Mouse (Mus musculus) megakaryocyte, adult 5-6 weeks (primary cell): ENCODE data around the gene Adam22. TPM values are rescaled to one million over a fixed set of nuclear protein-coding genes. Genes with fewer than 3 reads are reported as not detected.
A peak's percentile ranks its signal among the peaks of the same experiment; 100 is the strongest.

ENCODE experiments used
- ATAC-seq: 2 replicates; pipeline ENCODE4 v1.8.0; 2016; ENCODE audit warnings: mild to moderate bottlenecking, inconsistent platforms; ENCODE audit not compliant: poor library complexity, severe bottlenecking
- total RNA-seq, 2 experiments: library from RNA; stranded (forward) in 1 of 2; stranded (reverse) in 1 of 2; fragments of 153-499, 151-499 nt in 1 of 2; fragments of 221-1000, 200-1000 nt in 1 of 2; gene quantifications; 2 replicates each; pipeline versions ENCODE4 v1.2.3 to v1.2.4; 2015 to 2017

The Adam22 gene
- total RNA-seq (2015) (0.40 TPM in 1 of 2 replicates, not detected in the other), total RNA-seq (2017) (0.04 and 0.18 TPM in 2 replicates)

DNA sequence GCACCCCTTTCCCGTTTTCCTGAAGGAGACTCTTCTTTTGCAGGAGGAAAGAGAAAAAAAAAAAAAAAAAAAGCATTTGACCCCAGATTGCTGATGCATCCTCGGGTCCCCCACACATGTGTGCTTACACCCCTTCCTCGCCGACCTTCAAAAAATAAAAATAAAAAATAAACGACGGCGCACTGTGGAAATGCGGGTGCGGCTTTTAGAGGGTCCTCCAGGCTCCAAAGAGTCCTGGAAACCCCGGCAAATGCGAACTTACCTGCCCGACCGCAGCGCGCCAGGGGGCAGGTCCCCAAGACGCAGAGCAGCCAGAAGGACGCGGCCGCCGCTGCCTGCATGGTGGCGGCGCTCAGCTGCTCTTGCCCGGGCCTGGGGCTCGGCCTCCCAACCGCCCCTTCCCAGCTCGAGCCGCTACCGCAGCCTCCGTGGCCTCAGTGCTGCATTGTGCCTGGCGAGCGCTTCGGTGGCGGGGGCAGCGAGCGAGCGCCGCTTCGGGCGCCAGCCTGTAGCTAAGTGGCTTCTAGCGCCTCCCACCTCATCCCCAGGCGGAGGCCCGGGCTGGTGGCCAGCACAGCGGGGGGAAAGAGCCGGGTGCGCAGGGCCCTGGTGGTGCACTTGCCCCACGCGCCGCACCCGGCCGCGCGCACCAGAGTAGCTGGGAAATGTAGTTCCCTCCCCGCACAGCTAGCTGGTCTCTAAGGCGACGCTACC, at the start of gene Adam22:
TSS of gene Adam22 (minus strand) at position 547 of the 714 bp plus-strand sequence.
- ATAC-seq: peak; percentile 43; the same call in 1 of the 2 replicates

DNA sequence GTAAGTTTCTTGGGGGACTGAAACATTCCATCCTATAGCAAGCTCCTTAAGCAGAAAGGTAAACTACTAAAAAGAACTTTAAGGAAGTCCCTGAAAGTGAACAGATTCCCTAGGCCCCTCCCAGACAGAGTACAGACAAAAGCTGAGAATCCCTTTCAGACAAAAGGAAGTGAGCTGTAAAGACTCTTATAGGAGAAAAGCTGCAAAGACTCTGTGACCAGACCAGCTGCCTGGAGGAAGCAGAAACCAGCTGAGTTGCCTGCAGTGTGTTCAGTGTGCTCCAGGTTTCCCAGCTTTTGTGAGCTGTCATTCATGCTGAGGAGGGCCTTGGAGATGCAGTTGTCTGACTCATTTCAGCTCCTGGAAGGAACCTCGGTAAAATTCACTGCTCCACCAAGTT, 49.5 kb upstream of the Adam22 start:
- ATAC-seq: peak; percentile 60

DNA sequence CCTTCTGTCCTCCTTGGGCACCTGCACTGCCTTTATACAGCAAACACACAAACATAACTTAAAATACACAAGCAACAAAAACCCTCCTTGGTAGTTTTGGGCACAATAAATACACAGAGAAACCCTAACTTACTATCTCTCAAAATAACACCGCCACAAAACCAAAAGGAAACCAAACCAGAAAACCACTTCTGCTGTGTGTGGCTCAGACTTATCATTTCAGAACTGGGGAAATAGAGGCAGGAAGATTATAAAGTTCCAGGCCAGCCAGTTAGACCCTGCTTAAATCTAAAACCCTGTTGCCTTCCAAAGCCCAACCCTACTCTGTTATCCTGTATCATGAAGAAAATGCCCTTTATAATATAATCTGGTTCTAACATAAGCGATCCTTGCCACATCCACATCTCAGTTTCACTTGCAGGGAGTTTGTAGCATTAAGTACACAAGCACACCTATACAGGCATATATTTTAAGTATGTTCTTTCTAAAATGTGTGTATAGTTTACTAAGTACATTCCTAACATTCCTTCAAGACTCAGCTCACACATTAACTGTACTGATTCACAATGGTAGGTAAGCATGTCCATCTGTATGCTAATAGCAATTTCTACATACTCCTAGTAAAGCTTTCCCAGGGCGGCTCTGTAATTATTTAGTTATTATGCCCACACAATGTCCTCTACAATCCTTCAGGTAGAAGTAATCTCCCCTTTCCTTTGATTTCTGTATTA, 48.9 kb upstream of the Adam22 start:
- ATAC-seq: 0 out of 2 replicates have a peak, but pooled peaks have one; percentile 27

DNA sequence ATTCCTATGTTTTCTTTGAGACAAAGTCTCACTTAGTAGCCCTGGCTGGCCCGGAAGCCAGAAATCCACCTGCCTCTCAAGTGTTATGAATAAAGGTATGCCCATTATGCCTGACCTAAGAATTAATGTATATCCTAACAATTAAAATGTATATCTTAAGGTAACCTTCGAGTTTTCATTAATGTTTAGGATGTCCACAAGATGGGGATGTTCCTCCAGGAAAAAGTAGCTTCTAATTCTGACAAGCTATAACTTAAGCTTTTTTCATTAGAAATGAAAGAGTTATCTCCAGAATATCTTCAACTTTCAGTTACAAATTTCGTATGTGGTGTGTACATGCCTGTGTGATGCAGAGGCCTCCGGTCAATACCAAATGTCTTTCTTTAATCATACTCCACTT, 40.8 kb upstream of the Adam22 start:
- ATAC-seq: no peak

DNA sequence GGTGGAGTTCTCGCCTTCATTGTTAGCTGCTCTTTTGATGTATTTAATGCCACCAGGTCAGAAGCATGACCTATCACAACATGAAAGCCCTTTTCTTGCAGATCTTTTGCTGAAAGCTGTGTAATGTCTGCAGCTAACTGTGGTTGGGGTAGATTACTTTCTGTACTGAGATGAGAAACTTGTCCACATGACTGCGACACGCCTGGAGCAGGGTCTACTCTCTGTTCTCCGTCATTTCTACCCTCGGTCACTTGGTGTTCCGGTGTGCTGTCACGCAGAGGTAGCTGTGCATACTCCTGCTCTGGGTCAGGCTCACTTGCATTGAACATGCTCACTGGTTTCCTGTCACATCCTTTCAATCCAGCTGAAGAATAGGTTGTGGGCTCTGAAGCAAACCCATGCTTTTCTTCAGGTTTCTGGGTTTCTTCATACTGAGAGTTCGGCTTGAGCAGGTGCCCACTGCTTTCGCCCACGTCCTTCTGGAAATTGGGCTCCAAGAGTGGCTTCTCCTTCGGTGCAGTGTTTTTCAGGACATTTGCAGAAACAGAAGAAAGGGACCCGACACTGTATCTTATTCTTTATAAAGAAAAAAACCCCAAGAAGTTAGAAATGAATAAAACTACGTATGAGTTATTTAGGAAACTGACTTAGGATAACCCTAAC, 29.8 kb upstream of the Adam22 start:
- no peak for ATAC-seq

DNA sequence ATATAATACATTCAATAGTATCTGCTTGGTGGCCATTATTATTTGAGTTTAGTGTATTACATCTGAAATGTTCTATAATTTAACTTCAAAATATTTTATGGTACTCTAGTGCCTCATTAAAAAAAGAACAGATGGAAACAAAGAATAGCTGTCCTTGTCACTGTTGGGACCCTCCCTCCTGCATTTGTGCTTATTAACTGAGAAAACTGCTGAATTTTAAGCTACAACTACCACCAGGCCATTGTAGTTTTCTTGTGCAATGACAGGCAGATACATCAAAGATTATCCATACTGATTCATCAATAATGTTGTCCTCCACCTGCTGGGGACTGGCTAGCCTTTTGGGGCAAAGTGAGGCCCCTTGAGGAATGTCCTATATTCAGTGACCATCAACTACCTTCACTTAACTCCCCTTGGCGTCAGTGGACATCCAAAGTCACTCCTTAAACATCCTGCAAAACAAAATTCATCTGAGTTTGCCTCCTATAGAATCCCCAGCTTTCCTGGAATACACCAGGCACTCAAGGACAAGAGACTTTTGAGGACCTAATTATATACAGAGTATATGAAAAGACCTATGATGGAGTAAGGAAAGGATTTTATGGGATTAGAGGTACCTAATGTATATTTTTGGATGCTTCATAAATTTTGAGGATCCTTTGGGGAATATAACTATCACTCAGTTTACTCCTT, 26.1 kb upstream of the Adam22 start:
- no peak for ATAC-seq

DNA sequence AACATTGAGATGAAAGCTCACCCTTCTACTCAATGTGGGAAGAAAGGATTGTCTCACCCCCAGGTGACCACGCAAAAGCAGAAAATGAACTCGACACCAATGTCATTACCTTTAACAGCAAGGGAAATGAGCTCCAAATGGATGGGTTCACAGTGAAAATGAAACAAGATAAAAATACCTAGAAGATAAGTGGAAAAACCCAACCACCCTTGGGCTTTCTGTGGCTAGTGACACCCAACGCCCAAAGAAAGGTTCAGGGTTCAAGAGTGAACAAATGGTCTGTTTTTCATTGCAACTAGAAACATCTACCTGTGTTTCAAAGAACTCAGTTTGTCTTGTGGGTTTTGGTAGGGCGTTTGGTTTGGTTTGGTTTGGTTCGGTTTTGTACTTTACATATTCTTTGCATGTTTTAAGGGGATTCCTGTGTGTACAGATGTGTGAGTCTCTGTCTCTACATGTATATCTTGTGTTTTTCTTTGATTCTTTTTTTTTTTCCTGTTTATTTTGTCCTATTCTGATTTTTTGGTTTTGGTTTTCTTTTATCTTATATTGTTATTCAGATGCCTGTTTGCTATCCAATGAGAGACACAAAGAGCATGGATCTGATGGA, 6.4 kb upstream of the Adam22 start:
- no peak for ATAC-seq

DNA sequence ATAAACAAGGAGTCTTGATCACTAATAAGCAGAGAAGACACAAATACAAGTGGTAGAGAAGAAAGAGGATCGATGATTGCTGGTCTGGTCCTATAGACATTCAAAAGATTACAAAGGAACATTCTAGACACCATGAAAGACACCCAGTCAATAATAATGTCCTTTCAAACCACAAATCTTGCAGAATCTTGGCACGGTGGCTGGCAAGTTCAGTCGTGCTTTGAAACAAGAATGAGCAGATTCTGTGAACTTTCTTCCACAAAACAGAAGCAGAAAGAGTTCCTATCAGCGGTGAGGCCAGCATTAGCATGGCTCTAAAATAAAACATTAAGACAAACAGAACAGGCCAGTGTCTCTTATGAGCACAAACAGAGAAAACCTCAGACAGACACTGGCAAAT, 5.5 kb upstream of the Adam22 start:
- ATAC-seq: no peak

DNA sequence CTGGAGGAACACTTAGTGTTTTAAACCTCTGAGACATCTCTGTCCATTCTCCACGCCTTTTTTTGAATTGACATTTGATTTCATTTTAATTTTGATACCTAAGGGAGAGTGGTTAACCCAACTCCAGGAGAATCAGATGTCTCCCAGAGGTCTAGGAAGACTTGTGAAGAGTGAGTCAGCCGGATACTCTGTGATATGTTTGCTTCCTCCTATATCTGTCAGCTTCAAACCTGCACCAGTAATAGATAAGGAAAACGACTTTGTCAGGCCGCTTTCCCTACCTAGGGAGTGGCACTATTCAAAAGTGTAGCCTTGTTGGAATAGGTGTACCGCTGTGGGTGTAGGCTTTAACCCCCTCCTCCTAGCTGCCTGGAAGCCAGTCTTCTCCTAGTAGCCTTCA, 821 bp upstream of the Adam22 start:
- ATAC-seq: no peak

DNA sequence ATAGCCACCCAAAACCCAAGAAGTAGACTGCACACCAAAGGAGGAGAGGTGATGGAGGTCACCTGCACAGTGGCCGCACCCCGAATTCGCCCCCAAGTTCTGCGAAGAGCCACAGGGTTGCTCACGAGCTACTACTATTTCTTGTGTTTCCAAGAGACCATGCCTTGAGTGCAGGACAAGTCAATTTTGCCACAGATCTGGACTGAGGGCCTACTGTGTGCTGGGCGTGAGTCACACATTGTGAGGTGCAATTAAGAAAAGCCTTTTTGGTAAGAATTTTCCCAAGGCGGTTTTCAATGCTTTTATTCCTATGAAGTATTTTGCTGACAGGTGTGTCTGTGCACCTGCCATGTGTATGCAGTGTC, 350 bp upstream of the Adam22 start:
- no peak for ATAC-seq

DNA sequence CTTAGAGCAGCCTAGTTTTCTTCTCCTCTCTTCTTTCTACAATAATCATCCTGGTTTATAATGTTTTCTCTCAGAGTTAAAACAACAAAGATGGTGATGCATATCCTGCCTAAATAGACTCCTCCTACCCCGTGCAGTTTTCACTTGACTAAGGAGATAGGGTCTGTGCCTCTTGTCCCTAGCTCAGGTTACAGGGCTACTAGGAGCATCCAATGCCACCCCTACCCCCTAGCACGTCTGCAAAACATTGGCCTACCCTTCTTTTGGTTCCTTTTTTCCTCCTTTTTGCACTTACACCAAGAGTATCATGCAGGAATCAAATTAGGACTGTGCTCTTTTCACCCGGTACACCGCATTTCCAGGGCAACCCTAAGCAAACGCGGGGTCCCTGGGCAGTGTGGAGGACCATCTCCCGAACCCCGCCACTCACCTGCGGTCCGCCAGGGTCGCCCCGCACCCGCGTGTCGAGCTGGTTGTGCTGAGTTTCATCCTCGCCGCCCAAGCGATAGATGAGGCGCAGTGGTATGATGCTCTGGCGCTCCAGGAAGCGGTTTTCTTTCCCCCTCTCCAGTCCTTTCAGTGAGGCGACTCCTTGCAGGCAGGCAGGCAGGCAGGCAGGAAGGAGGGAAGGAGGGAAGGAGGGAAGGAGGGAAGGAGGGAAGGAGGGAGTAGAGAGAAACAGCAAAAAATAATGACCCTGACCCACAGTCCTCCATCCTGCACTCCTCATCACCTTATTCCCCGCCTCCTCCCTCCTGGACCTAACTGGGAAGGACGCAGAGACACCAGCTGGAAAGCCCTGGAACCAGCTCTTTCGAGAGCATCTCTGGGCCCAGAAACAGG, 968 bp downstream of the Adam22 start:
- ATAC-seq: no peak

DNA sequence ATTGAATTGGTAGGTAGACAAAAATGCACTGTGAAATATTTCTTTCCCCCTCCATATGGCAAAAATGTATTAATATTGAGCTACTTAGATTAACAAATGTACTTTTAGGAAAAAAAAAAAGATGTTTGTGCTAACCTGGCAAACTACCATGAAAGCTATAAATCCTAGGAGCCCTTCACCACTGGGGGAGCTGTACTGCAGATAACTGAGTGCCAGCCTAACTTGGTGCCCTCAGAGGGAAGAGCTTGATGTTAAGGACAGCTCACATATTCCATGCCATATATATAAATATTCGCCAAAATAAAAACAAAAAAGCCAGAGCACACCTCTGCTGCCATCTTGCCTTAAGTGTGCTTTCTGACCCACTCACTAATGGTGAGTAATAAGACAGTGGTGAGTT, 5.6 kb downstream of the Adam22 start:
- ATAC-seq: no peak

DNA sequence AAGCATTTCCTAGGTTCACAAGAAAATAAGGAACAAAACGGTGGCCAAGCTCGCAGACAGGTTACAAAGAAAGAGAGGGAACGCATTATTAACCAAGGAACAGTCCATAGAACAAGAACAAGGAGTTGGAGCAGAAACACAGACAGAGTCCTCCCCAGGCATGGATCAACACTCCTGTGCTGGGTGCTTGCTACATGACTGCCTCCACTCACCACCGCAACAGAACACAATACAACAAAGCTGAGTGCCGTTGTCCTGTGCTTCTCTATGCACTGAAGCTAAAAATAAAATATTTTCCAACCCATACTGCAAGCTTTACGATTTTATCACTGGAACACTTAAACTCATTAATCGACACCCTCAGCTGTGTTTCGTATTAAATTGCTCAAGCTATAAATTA, 10.3 kb downstream of the Adam22 start:
- ATAC-seq: no peak

DNA sequence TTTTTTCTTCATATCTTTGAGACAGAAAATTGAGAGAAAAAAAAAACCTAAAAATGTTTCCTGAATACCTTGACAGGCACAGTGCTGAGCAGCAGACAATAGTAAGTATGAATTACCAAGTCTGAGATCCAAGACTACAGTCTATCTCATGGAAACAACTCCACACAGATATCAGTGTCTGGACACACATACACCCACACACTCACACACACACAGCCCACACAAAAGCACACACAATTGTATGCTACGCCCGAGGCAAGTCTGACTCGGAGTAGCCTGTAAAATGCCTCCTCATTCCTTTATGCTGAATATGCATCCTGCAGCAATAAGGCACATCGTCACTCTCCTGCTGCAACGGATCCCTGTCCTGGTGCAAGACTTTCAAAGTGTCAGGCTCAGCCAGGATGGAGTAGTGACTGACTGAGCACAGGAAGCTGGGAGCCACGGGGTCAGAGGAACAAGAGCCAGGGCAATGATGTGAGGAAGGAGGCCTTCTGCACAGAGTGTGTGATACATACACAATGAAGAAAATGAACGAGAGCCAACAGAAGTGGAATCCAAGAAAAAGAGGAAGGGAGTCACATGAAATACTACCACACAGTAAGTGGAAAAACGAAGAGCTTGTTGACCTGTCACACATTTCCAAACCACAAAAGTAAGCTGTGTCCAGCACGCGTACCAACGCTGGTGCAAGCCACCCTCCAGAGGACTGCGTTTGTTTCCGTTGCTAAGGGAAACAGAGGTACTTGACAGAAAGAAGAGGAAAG, 10.9 kb downstream of the Adam22 start:
- peak; percentile 86 for ATAC-seq

DNA sequence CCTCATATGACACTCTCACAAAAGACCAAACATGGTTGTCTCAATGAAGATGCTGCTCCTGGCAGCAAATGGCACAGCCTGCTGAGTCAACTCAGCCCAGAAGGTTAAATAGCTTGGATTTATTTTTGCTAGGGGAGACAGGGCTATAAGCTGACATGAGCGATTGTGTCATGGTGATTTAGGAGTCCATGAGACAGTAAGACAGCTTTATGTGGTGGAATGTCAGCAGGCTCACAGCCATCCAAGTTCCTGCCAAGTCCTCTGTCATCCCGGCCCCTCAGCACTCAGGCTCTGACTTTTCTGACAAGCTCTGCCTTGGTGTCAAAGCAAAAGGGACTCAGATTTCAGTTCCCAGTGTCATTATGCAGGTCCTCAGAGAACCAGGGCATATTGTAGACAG, 11.6 kb downstream of the Adam22 start:
- ATAC-seq: no peak

DNA sequence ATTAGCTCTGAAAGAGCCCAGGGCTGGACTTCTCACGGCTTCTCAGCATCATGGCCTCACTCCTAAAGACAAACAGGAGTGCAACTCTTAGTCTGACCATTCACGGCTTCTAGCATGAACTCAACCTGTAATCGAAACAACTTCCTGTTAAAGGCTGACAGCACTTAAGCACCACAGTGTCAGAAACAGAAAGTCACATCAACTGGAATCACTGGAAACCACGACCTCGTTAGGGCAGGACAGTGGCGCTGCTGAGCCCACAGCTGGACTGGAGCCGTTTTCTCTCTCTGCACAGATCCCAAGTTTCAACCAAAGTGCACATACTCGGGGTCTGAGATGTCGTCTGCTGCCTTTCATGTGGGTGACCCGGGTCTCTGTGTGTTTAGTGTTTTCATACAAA, 18.4 kb downstream of the Adam22 start:
- peak; percentile 60 for ATAC-seq

DNA sequence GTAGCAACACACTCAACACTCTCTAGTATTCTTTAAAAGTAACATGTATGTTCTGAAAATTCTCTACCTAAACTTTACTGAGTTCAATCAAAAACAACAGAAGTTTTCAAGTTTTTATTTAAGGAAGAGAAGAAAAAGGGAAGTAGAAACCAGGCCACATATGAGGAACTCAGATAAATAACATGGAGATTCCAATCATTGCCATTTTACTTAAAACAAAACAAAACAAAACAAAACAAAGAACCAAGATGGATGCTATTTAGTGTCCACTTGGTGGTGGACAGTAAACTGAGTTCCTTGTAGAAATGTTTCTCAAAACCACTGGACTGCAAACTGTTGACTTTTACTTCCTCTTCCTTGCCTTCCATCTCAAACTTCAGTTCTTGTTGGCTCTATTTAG, 21.6 kb downstream of the Adam22 start:
- ATAC-seq: peak; percentile 51

DNA sequence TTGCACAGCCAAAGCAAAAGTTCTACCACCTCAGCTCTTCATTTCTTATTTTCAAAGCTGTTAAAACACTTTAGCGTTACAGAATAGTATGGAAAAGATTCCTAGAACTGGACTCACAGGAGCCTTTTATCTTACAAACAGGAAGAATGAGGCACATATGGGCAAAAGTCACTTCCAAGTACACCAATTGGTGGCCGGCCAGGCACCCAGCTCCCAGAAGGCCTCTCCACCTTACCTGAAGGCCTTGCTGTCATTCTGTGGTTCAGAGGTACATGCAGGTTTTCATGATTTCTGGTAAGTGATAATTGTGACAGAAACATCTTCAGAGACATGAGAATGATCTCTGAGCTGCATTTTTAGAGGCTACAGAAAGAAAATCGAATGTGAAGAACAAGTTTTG, 24.7 kb downstream of the Adam22 start:
- no peak for ATAC-seq

DNA sequence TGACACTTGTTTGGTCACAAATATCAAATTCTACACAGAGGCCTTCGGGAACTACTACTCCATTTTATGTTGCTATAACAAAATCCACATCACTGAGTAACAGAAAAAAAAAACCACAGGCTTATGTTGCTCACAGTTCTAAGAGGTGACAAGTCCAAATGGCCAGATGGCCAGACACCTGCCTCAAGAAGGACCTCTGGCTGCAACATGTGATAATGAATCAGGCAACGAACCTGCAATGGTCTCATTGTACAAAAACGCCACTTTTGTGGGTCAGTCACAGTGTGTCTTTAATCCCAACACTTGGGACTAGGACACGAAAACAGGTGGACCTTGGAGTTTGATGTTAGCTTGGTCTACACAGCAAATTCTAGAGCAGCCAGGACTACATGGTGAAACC, 26.3 kb downstream of the Adam22 start:
- ATAC-seq: no peak
